Mouse (Mus musculus) urinary bladder, postnatal 14 days (tissue): ENCODE data around the gene Rassf1.
A peak's percentile ranks its signal among the peaks of the same experiment; 100 is the strongest.

Experiments
- DNase-seq: peaks from one replicate; pipeline ENCODE4 v3.0.0; 2021; ENCODE audit warnings: low spot score

Gene Rassf1

GRCm38 (mm10) chr9:107580501-107581317, 29.4 kb downstream of the Rassf1 start, which contains the start of gene Hyal3:
Hyal3 (plus strand) TSS chr9:107580818.
- peak; percentile 93 for DNase-seq

- DNase-seq, result no peak
Observed at GRCm38 (mm10) chr9:107581584-107581983, 30.2 kb downstream of the Rassf1 start.

GRCm38 (mm10) chr9:107582509-107583062, 31.2 kb downstream of the Rassf1 start:
- DNase-seq, result no peak

- no peak for DNase-seq
Observed at GRCm38 (mm10) chr9:107583174-107583573, 31.8 kb downstream of the Rassf1 start.

- DNase-seq, result no peak
Observed at GRCm38 (mm10) chr9:107586504-107586903, 35.1 kb downstream of the Rassf1 start.

- DNase-seq, result peak; percentile 97
Observed at GRCm38 (mm10) chr9:107586974-107587832, 35.8 kb downstream of the Rassf1 start, which contains the start of gene Ifrd2. Ifrd2 (plus strand) TSS chr9:107587642.

GRCm38 (mm10) chr9:107587833-107588639, 36.7 kb downstream of the Rassf1 start:
- no peak for DNase-seq

- no peak for DNase-seq
Observed at GRCm38 (mm10) chr9:107590058-107590772, 38.9 kb downstream of the Rassf1 start.

- DNase-seq, result no peak
Observed at GRCm38 (mm10) chr9:107590773-107591060, 39.4 kb downstream of the Rassf1 start.

GRCm38 (mm10) chr9:107593101-107593976, 42.0 kb downstream of the Rassf1 start:
- no peak for DNase-seq

GRCm38 (mm10) chr9:107594281-107595062, 43.1 kb downstream of the Rassf1 start:
- DNase-seq, result no peak

- no peak for DNase-seq
Observed at GRCm38 (mm10) chr9:107596619-107597569, 45.5 kb downstream of the Rassf1 start.

GRCm38 (mm10) chr9:107598385-107598784, 47.0 kb downstream of the Rassf1 start:
- no peak for DNase-seq

GRCm38 (mm10) chr9:107599433-107599832, 48.1 kb downstream of the Rassf1 start:
- no peak for DNase-seq

GRCm38 (mm10) chr9:107599842-107600241, 48.5 kb downstream of the Rassf1 start:
- no peak for DNase-seq

- DNase-seq, result no peak
Observed at GRCm38 (mm10) chr9:107600745-107601144, 49.4 kb downstream of the Rassf1 start.

- no peak for DNase-seq
Observed at GRCm38 (mm10) chr9:107601275-107601674, 49.9 kb downstream of the Rassf1 start.

- DNase-seq, result peak; percentile 94
Observed at GRCm38 (mm10) chr9:107602068-107602648, 50.8 kb downstream of the Rassf1 start.
